Mouse (Mus musculus) kidney, adult 2 months (tissue): ENCODE data around the gene Ptpn21. TPM values are rescaled to one million over a fixed set of nuclear protein-coding genes. Genes with fewer than 3 reads are reported as not detected.

Source experiments
- DNase-seq: peaks from one replicate; pipeline ENCODE4 v3.0.0; 2021
- H3K27ac ChIP-seq: fragments of 200-500 bp; 2 replicates; pipeline ENCODE4 v1.5.1; 2012; ENCODE audit warnings: low read depth, low read length, control low read depth, inconsistent platforms; ENCODE audit not compliant: insufficient read depth
- H3K27me3 ChIP-seq: fragments of 200-500 bp; replicated peaks from 2 replicates; pipeline ENCODE4 v1.6.1; 2012; ENCODE audit warnings: mild to moderate bottlenecking, moderate library complexity, low read length, inconsistent platforms; ENCODE audit not compliant: control insufficient read depth, insufficient read depth
- H3K36me3 ChIP-seq: fragments of 200-500 bp; 2 replicates; pipeline ENCODE4 v1.6.1; 2012; ENCODE audit warnings: mild to moderate bottlenecking, moderate library complexity, low read length, inconsistent platforms; ENCODE audit not compliant: control insufficient read depth, insufficient read depth
- H3K4me1 ChIP-seq: fragments of 200-500 bp; 2 replicates; pipeline ENCODE4 v1.6.1; 2011; ENCODE audit warnings: low read length; ENCODE audit not compliant: control insufficient read depth, insufficient read depth
- H3K4me3 ChIP-seq: fragments of 200-500 bp; 2 replicates; pipeline ENCODE4 v1.5.1; 2011; ENCODE audit warnings: mild to moderate bottlenecking, low read depth, low read length, control low read depth; ENCODE audit not compliant: insufficient read depth
- CTCF ChIP-seq: fragments of 200-500 bp; conservative IDR thresholded peaks from 2 replicates; pipeline ENCODE4 v1.5.1; 2011; ENCODE audit warnings: low read depth, mild to moderate bottlenecking, control low read depth, low read length, moderate library complexity, mixed read lengths; ENCODE audit not compliant: insufficient read depth, insufficient read length
- POLR2A ChIP-seq: fragments of 200-500 bp; IDR thresholded peaks from one replicate; pipeline ENCODE4 v1.6.1; 2011; ENCODE audit warnings: low read depth, low read length, control low read depth
- WGBS: fragments of 180-500 bp; shearing (Covaris S2); methylation state at CpG from one replicate; pipeline ENCODE4 v1.1.7; 2018; 5-methylcytosine and 5-hydroxymethylcytosine counted together
- polyA plus RNA-seq: library from polyadenylated mRNA; depleted of rRNA; stranded (reverse); fragments of >200 nt; gene quantifications from 2 replicates; pipeline ENCODE4 v1.2.3, GENCODE M21; 2012

Gene Ptpn21
- polyA plus RNA-seq, 1 experiment: 27.5 TPM

- Histone ChIP-seq H3K27me3 (no peaks in the 10 kb centered on the region), H3K36me3 (no peaks in the 10 kb centered on the region), H3K4me3 (peak overlapping the region; percentile 60), H3K4me1 (peaks cover 11% of the 10 kb centered on the region; the same call in 1 of the 2 replicates), H3K27ac (peak overlapping the region; percentile 14)
- WGBS: under 1% methylated on average over 30 of the region's 30 CpGs
- TF ChIP-seq POLR2A (no peak), CTCF (no peak)
- peak; percentile 90 for DNase-seq
These were observed 2.8 kb downstream of the Ptpn21 start for GRCm38 (mm10) chr12:98734246-98734879.

- Histone ChIP-seq H3K4me3 (peak overlapping the region; percentile 60), H3K4me1 (peaks cover 11% of the 10 kb centered on the region; the same call in 1 of the 2 replicates), H3K27me3 (no peaks in the 10 kb centered on the region), H3K27ac (no peak overlapping the region), H3K36me3 (no peaks in the 10 kb centered on the region)
- TF ChIP-seq POLR2A (no peak), CTCF (no peak)
- DNase-seq: no peak
- 10% methylated on average over 12 of the region's 12 CpGs for WGBS
These were observed 3.4 kb downstream of the Ptpn21 start for GRCm38 (mm10) chr12:98733776-98734175.

GRCm38 (mm10) chr12:98733165-98733564, 4.0 kb downstream of the Ptpn21 start:
- H3K4me1 ChIP-seq: peaks cover 11% of the 10 kb centered on the region; the same call in 1 of the 2 replicates
- H3K36me3 ChIP-seq: no peaks in the 10 kb centered on the region
- DNase-seq: no peak
- no peak overlapping the region for H3K27ac ChIP-seq
- peak overlapping the region; percentile 60; the same call in 1 of the 2 replicates for H3K4me3 ChIP-seq
- no peak for TF ChIP-seq CTCF
- TF ChIP-seq POLR2A: no peak
- no peaks in the 10 kb centered on the region for H3K27me3 ChIP-seq
- 52% methylated on average over 3 of the region's 3 CpGs for WGBS

GRCm38 (mm10) chr12:98730682-98731081, 6.5 kb downstream of the Ptpn21 start:
- Histone ChIP-seq H3K4me1 (peaks cover 14% of the 10 kb centered on the region), H3K36me3 (no peaks in the 10 kb centered on the region), H3K27ac (no peak overlapping the region), H3K27me3 (no peaks in the 10 kb centered on the region), H3K4me3 (no peak overlapping the region)
- no peak for TF ChIP-seq POLR2A
- 87% methylated on average over 11 of the region's 11 CpGs for WGBS
- no peak for DNase-seq

- H3K27me3 ChIP-seq: no peaks in the 10 kb centered on the region
- DNase-seq: peak; percentile 58
- peaks cover 14% of the 10 kb centered on the region for H3K4me1 ChIP-seq
- no peaks in the 10 kb centered on the region for H3K36me3 ChIP-seq
- TF ChIP-seq CTCF (no peak), POLR2A (no peak)
- no peak overlapping the region for H3K27ac ChIP-seq
- H3K4me3 ChIP-seq: no peak overlapping the region
- 27% methylated on average over 7 of the region's 7 CpGs for WGBS
These were observed 10.0 kb downstream of the Ptpn21 start for GRCm38 (mm10) chr12:98727186-98727585.

- no peak for DNase-seq
- TF ChIP-seq CTCF: no peak
- 82% methylated on average over 7 of the region's 7 CpGs for WGBS
- H3K27ac ChIP-seq: no peak overlapping the region
- H3K4me1 ChIP-seq: peaks cover 20% of the 10 kb centered on the region
- no peak overlapping the region for H3K4me3 ChIP-seq
- H3K36me3 ChIP-seq: no peaks in the 10 kb centered on the region
- H3K27me3 ChIP-seq: no peaks in the 10 kb centered on the region
These were observed 11.1 kb downstream of the Ptpn21 start for GRCm38 (mm10) chr12:98726078-98726477.

- no peak overlapping the region for H3K27ac ChIP-seq
- H3K27me3 ChIP-seq: no peaks in the 10 kb centered on the region
- peak; percentile 57 for DNase-seq
- WGBS: 25% methylated on average over 5 of the region's 5 CpGs
- H3K36me3 ChIP-seq: no peaks in the 10 kb centered on the region
- TF ChIP-seq POLR2A (no peak), CTCF (no peak)
- H3K4me3 ChIP-seq: no peak overlapping the region
- H3K4me1 ChIP-seq: peaks cover 23% of the 10 kb centered on the region
These were observed 12.2 kb downstream of the Ptpn21 start for GRCm38 (mm10) chr12:98724976-98725375.
